Mouse (Mus musculus): Measurements from ENCODE around the gene Scamp3. TPM values are rescaled to one million over a fixed set of nuclear protein-coding genes. Genes with fewer than 3 reads are reported as not detected.

The Scamp3 gene
- total and polyA plus RNA-seq, 3 experiments: 101 to 287 TPM; not detected in 1

DNA sequence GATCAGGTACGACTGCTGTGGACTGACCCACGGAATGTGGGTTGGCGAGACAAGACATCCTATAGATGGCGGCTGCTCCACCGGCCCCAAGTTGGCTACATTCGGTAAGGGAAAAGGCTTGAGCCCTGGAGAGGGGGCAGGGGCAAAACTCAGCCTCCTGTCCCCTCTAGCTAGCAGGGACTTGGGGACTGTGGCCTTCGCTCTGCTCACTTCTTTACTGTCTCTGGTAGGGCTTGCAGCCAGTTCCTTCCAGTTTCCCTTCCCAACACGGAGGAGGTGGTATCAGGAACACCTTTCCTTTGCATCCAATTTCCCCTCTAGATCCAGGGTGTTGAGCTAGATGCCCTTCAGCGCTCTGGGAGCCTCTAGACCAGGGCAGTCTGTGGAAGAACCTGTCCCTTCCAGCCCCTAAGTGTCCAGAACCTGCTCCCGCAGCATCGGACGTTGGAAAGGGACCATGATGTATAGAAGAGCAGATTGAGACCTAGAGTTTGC is 48.1 kb downstream of the Scamp3 start:
- Histone ChIP-seq H3K27ac (ENCODE audit: control insufficient read depth, low read depth, low read length) (no peak overlapping the region), H3K36me3 (ENCODE audit: control insufficient read depth in 1 of 2, insufficient read depth in 2 of 2, low read length in 2 of 2) (peaks cover 0 to 2% of the 10 kb centered on the region in 2 experiments; a peak in 1 of 4 replicates), H3K79me2 (ENCODE audit: control insufficient read depth, insufficient read depth, low read length, poor library complexity) (no peaks in the 10 kb centered on the region), H3K27me3 (ENCODE audit: control insufficient read depth in 1 of 2, insufficient read depth in 2 of 2, low read length in 2 of 2) (no peaks in the 10 kb centered on the region), H3K4me1 (ENCODE audit: control insufficient read depth in 1 of 2, insufficient read depth in 2 of 2, low read length in 2 of 2) (peaks cover 2 to 8% of the 10 kb centered on the region in 2 experiments; a peak in 3 of 4 replicates), H3K4me3 (ENCODE audit: control insufficient read depth in 1 of 2, insufficient read depth in 1 of 2, low read depth in 2 of 2, low read length in 2 of 2) (no peak overlapping the region), H3K9me3 (replicated peaks; ENCODE audit: insufficient read depth, low read length) (no peaks in the 10 kb centered on the region), H3K9ac (ENCODE audit: control insufficient read depth, low read depth, low read length, poor library complexity, severe bottlenecking) (no peak overlapping the region)
- TF ChIP-seq CHD2 (IDR thresholded peaks at IDR 0.05; ENCODE audit: low read length) (no peak), TCF12 (IDR thresholded peaks at IDR 0.05; ENCODE audit: low read depth, low read length) (no peak), CHD1 (IDR thresholded peaks at IDR 0.05; ENCODE audit: low read depth, low read length) (no peak), POLR2AphosphoS5 (IDR thresholded peaks at IDR 0.05; ENCODE audit: borderline replicate concordance, low read depth, low read length) (no peak), ZKSCAN1 (IDR thresholded peaks at IDR 0.05; ENCODE audit: low read depth, low read length) (no peak), ELF1 (IDR thresholded peaks at IDR 0.05; ENCODE audit: low read depth, low read length) (no peak), TBP (IDR thresholded peaks at IDR 0.05; ENCODE audit: low read depth, low read length) (no peak), EP300 (IDR thresholded peaks at IDR 0.05; ENCODE audit: low read depth in 1 of 2, low read length in 2 of 2) (no peak), MYC (IDR thresholded peaks at IDR 0.05; ENCODE audit: low read depth, low read length) (no peak), ETS1 (IDR thresholded peaks at IDR 0.05; ENCODE audit: low read depth, low read length) (no peak), USF2 (IDR thresholded peaks at IDR 0.05; ENCODE audit: borderline replicate concordance in 1 of 2, insufficient read depth in 1 of 2, low read depth in 1 of 2, low read length in 2 of 2) (no peak), ZNF384 (IDR thresholded peaks at IDR 0.05; ENCODE audit: low read depth, low read length) (no peak), NELFE (IDR thresholded peaks at IDR 0.05; ENCODE audit: low read depth, low read length) (no peak), MAX (IDR thresholded peaks at IDR 0.05; ENCODE audit: low read length) (no peak), HCFC1 (IDR thresholded peaks at IDR 0.05; ENCODE audit: low read depth, low read length) (no peak), GABPA (IDR thresholded peaks at IDR 0.05; ENCODE audit: low read depth, low read length) (no peak), GATA1 (IDR thresholded peaks at IDR 0.05; ENCODE audit: low read depth, low read length) (no peak), KAT2A (conservative IDR thresholded peaks at IDR 0.05; ENCODE audit: low read depth, low read length) (no peak)
- no peak for DNase-seq (ENCODE audit: low read depth, low spot score)

DNA sequence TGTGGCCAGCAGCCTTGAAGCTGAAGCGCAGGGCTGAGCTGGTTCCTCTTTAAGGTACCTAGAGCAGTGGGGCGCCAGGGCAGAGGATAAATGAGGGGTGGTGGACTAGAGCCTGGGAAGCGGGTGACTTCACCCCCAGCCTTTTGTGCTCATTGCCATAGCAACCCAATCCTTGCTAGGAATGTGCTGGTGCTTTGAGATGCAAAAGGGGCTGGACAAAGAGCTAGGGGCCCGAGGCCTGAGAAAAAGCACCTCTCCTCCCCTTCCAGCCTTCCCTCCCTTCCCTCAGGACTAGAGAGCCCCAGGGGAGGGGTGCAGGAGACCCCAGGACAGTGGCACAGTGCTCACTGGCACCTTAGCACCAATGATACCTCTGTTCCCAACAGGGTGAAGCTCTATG is 48.6 kb downstream of the Scamp3 start:
- no peak overlapping the region for H3K4me3 ChIP-seq (ENCODE audit: control insufficient read depth in 1 of 2, insufficient read depth in 1 of 2, low read depth in 2 of 2, low read length in 2 of 2)
- peaks cover 2 to 8% of the 10 kb centered on the region in 2 experiments; a peak in 3 of 4 replicates for H3K4me1 ChIP-seq (ENCODE audit: control insufficient read depth in 1 of 2, insufficient read depth in 2 of 2, low read length in 2 of 2)
- H3K79me2 ChIP-seq (ENCODE audit: control insufficient read depth, insufficient read depth, low read length, poor library complexity): no peaks in the 10 kb centered on the region
- H3K36me3 ChIP-seq (ENCODE audit: control insufficient read depth in 1 of 2, insufficient read depth in 2 of 2, low read length in 2 of 2): peaks cover 0 to 2% of the 10 kb centered on the region in 2 experiments; a peak in 1 of 4 replicates
- H3K9ac ChIP-seq (ENCODE audit: control insufficient read depth, low read depth, low read length, poor library complexity, severe bottlenecking): no peak overlapping the region
- TF ChIP-seq MAFK (IDR thresholded peaks at IDR 0.05; ENCODE audit: borderline replicate concordance, low read depth, low read length): no peak
- no peak for TF ChIP-seq POLR2AphosphoS5 (IDR thresholded peaks at IDR 0.05; ENCODE audit: borderline replicate concordance, low read depth, low read length)
- TF ChIP-seq MYC (IDR thresholded peaks at IDR 0.05; ENCODE audit: low read depth, low read length): no peak
- no peak for TF ChIP-seq ETS1 (IDR thresholded peaks at IDR 0.05; ENCODE audit: low read depth, low read length)
- TF ChIP-seq E2F4 (IDR thresholded peaks at IDR 0.05; ENCODE audit: borderline replicate concordance, low read depth, low read length): no peak
- TF ChIP-seq NRF1 (IDR thresholded peaks at IDR 0.05; ENCODE audit: insufficient read depth, low read depth, low read length, poor library complexity, severe bottlenecking): no peak
- no peak for DNase-seq (ENCODE audit: low read depth, low spot score)
- H3K27ac ChIP-seq (ENCODE audit: control insufficient read depth, low read depth, low read length): no peak overlapping the region
- no peaks in the 10 kb centered on the region for H3K9me3 ChIP-seq (replicated peaks; ENCODE audit: insufficient read depth, low read length)
- H3K27me3 ChIP-seq (ENCODE audit: control insufficient read depth in 1 of 2, insufficient read depth in 2 of 2, low read length in 2 of 2): no peaks in the 10 kb centered on the region
